Mouse (Mus musculus) liver, embryonic 15.5 days (tissue): ENCODE results near the gene Cacna2d4. TPM values are rescaled to one million over a fixed set of nuclear protein-coding genes. Genes with fewer than 3 reads are reported as not detected.

Source experiments
- ATAC-seq: fragments of 200-750 bp; cut with Nextera tagmentation; 2 replicates; pipeline ENCODE4 v1.8.0; 2017; ENCODE audit warnings: moderate number of reproducible peaks, mild to moderate bottlenecking, moderate library complexity; ENCODE audit not compliant: insufficient read depth
- H3K27ac ChIP-seq: fragments of 300-500 bp; sonication (generic); replicated peaks from 2 replicates; pipeline ENCODE4 v1.5.1; 2015; ENCODE audit warnings: mild to moderate bottlenecking, inconsistent platforms
- H3K27me3 ChIP-seq: fragments of 300-500 bp; sonication (generic); 2 replicates; pipeline ENCODE4 v1.6.1; 2015; ENCODE audit warnings: mild to moderate bottlenecking, inconsistent platforms
- H3K36me3 ChIP-seq: fragments of 300-500 bp; sonication (generic); replicated peaks from 2 replicates; pipeline ENCODE4 v1.6.1; 2015; ENCODE audit warnings: moderate library complexity, mild to moderate bottlenecking, inconsistent platforms
- H3K4me1 ChIP-seq: fragments of 300-500 bp; sonication (generic); replicated peaks from 2 replicates; pipeline ENCODE4 v1.6.1; 2015; ENCODE audit warnings: inconsistent platforms
- H3K4me2 ChIP-seq: fragments of 300-500 bp; sonication (generic); 2 replicates; pipeline ENCODE4 v1.6.1; 2015; ENCODE audit warnings: moderate library complexity, mild to moderate bottlenecking, inconsistent platforms
- H3K4me3 ChIP-seq: fragments of 300-500 bp; sonication (generic); replicated peaks from 2 replicates; pipeline ENCODE4 v1.5.1; 2015; ENCODE audit warnings: mild to moderate bottlenecking, inconsistent platforms
- H3K9ac ChIP-seq: fragments of 300-500 bp; sonication (generic); 2 replicates; pipeline ENCODE4 v1.6.1; 2015; ENCODE audit warnings: moderate library complexity, mild to moderate bottlenecking, inconsistent platforms
- H3K9me3 ChIP-seq: fragments of 300-500 bp; sonication (generic); replicated peaks from 2 replicates; pipeline ENCODE4 v1.6.1; 2016; ENCODE audit warnings: inconsistent platforms
- WGBS: fragments of 180-500 bp; shearing (Covaris S2); methylation state at CpG from one replicate; pipeline ENCODE4 v1.1.7; 2015; ENCODE audit warnings: mixed read lengths; ENCODE audit not compliant: insufficient replicate concordance; 5-methylcytosine and 5-hydroxymethylcytosine counted together
- polyA plus RNA-seq: library from polyadenylated mRNA; unstranded; fragments of >200 nt; fragmentation: Nextera tagmentation; extraction: Ambion mirVana; gene quantifications from 2 replicates; pipeline ENCODE4 v1.2.1, GENCODE M21; 2015

The Cacna2d4 gene
- polyA plus RNA-seq, 1 experiment from 2014 or later = not detected

GRCm38 (mm10) chr6:119240871-119241705 is 4.8 kb downstream of the Cacna2d4 start:
- H3K9me3 ChIP-seq = no peaks in the 10 kb centered on the region
- 46% methylated on average over 21 of the region's 21 CpGs for WGBS
- no peak overlapping the region for H3K9ac ChIP-seq
- ATAC-seq = no peak
- no peaks in the 10 kb centered on the region for H3K4me1 ChIP-seq
- no peaks in the 10 kb centered on the region for H3K27me3 ChIP-seq
- no peaks in the 10 kb centered on the region for H3K36me3 ChIP-seq
- no peak overlapping the region for H3K27ac ChIP-seq
- H3K4me3 ChIP-seq = no peak overlapping the region
- no peak overlapping the region for H3K4me2 ChIP-seq

GRCm38 (mm10) chr6:119246082-119246481 is 9.8 kb downstream of the Cacna2d4 start:
- H3K9me3 ChIP-seq = no peaks in the 10 kb centered on the region
- WGBS = 27% methylated on average over 2 of the region's 2 CpGs
- no peak overlapping the region for H3K27ac ChIP-seq
- H3K27me3 ChIP-seq = no peaks in the 10 kb centered on the region
- no peak overlapping the region for H3K4me3 ChIP-seq
- no peak overlapping the region for H3K4me2 ChIP-seq
- H3K4me1 ChIP-seq = no peaks in the 10 kb centered on the region
- H3K9ac ChIP-seq = no peak overlapping the region
- no peak for ATAC-seq
- H3K36me3 ChIP-seq = no peaks in the 10 kb centered on the region

GRCm38 (mm10) chr6:119248578-119248977 is 12.3 kb downstream of the Cacna2d4 start:
- WGBS = 65% methylated on average over 3 of the region's 3 CpGs
- H3K4me1 ChIP-seq = no peaks in the 10 kb centered on the region
- no peaks in the 10 kb centered on the region for H3K27me3 ChIP-seq
- no peak overlapping the region for H3K4me3 ChIP-seq
- ATAC-seq = no peak
- no peaks in the 10 kb centered on the region for H3K36me3 ChIP-seq
- no peaks in the 10 kb centered on the region for H3K9me3 ChIP-seq
- no peak overlapping the region for H3K9ac ChIP-seq
- H3K27ac ChIP-seq = no peak overlapping the region
- H3K4me2 ChIP-seq = no peak overlapping the region

- WGBS = 70% methylated on average over 10 of the region's 10 CpGs
- no peak overlapping the region for H3K4me2 ChIP-seq
- no peak for ATAC-seq
Measured at GRCm38 (mm10) chr6:119249726-119250125, 13.4 kb downstream of the Cacna2d4 start.

GRCm38 (mm10) chr6:119251704-119252103 is 15.4 kb downstream of the Cacna2d4 start:
- no peaks in the 10 kb centered on the region for H3K9me3 ChIP-seq
- H3K36me3 ChIP-seq = no peaks in the 10 kb centered on the region
- H3K27ac ChIP-seq = no peak overlapping the region
- no peak overlapping the region for H3K4me3 ChIP-seq
- H3K9ac ChIP-seq = no peak overlapping the region
- no peak overlapping the region for H3K4me2 ChIP-seq
- H3K27me3 ChIP-seq = no peaks in the 10 kb centered on the region
- no peaks in the 10 kb centered on the region for H3K4me1 ChIP-seq
- ATAC-seq = no peak
- WGBS = 47% methylated on average over 4 of the region's 4 CpGs

More at GRCm38 (mm10) chr6:119249726-119250125, 13.4 kb downstream of the Cacna2d4 start:
- Histone ChIP-seq H3K4me1 (no peaks in the 10 kb centered on the region), H3K9me3 (no peaks in the 10 kb centered on the region), H3K36me3 (no peaks in the 10 kb centered on the region), H3K4me3 (no peak overlapping the region), H3K27ac (no peak overlapping the region), H3K27me3 (no peaks in the 10 kb centered on the region), H3K9ac (no peak overlapping the region)

- H3K4me3 ChIP-seq = no peak overlapping the region
- H3K9me3 ChIP-seq = no peaks in the 10 kb centered on the region
- no peak overlapping the region for H3K4me2 ChIP-seq
- H3K36me3 ChIP-seq = no peaks in the 10 kb centered on the region
- no peak overlapping the region for H3K9ac ChIP-seq
- no peak overlapping the region for H3K27ac ChIP-seq
- no peaks in the 10 kb centered on the region for H3K4me1 ChIP-seq
- no peaks in the 10 kb centered on the region for H3K27me3 ChIP-seq
- WGBS = 63% methylated on average over 2 of the region's 2 CpGs
- ATAC-seq = no peak
Measured at GRCm38 (mm10) chr6:119276713-119277112, 40.4 kb downstream of the Cacna2d4 start.

GRCm38 (mm10) chr6:119280761-119281160 is 44.4 kb downstream of the Cacna2d4 start:
- 71% methylated on average over 9 of the region's 9 CpGs for WGBS
- no peak overlapping the region for H3K27ac ChIP-seq
- H3K9me3 ChIP-seq = no peaks in the 10 kb centered on the region
- no peaks in the 10 kb centered on the region for H3K4me1 ChIP-seq
- H3K4me2 ChIP-seq = no peak overlapping the region
- H3K9ac ChIP-seq = no peak overlapping the region
- no peaks in the 10 kb centered on the region for H3K27me3 ChIP-seq
- no peak for ATAC-seq
- H3K4me3 ChIP-seq = no peak overlapping the region
- H3K36me3 ChIP-seq = no peaks in the 10 kb centered on the region

GRCm38 (mm10) chr6:119301310-119301709 is 65.0 kb downstream of the Cacna2d4 start:
- H3K4me2 ChIP-seq = no peak overlapping the region
- no peak for ATAC-seq
- H3K36me3 ChIP-seq = no peaks in the 10 kb centered on the region
- no peak overlapping the region for H3K4me3 ChIP-seq
- no peaks in the 10 kb centered on the region for H3K27me3 ChIP-seq
- no peaks in the 10 kb centered on the region for H3K9me3 ChIP-seq
- H3K4me1 ChIP-seq = no peaks in the 10 kb centered on the region
- H3K9ac ChIP-seq = no peak overlapping the region
- WGBS = 61% methylated on average over 3 of the region's 3 CpGs
- no peak overlapping the region for H3K27ac ChIP-seq

GRCm38 (mm10) chr6:119303331-119303730 is 67.0 kb downstream of the Cacna2d4 start:
- Histone ChIP-seq H3K4me1 (no peaks in the 10 kb centered on the region), H3K9me3 (no peaks in the 10 kb centered on the region), H3K4me2 (no peak overlapping the region), H3K27me3 (no peaks in the 10 kb centered on the region), H3K4me3 (no peak overlapping the region), H3K36me3 (no peaks in the 10 kb centered on the region), H3K9ac (no peak overlapping the region), H3K27ac (no peak overlapping the region)
- ATAC-seq = no peak
- WGBS = 63% methylated on average over 6 of the region's 6 CpGs

GRCm38 (mm10) chr6:119307867-119308413 is 71.6 kb downstream of the Cacna2d4 start:
- Histone ChIP-seq H3K4me1 (no peaks in the 10 kb centered on the region), H3K9ac (no peak overlapping the region), H3K9me3 (no peaks in the 10 kb centered on the region), H3K4me2 (no peak overlapping the region), H3K4me3 (no peak overlapping the region), H3K27me3 (no peaks in the 10 kb centered on the region), H3K27ac (no peak overlapping the region), H3K36me3 (no peaks in the 10 kb centered on the region)
- 61% methylated on average over 10 of the region's 10 CpGs for WGBS
- no peak for ATAC-seq

GRCm38 (mm10) chr6:119310176-119310575 is 73.8 kb downstream of the Cacna2d4 start:
- no peaks in the 10 kb centered on the region for H3K27me3 ChIP-seq
- H3K4me1 ChIP-seq = no peaks in the 10 kb centered on the region
- H3K9me3 ChIP-seq = no peaks in the 10 kb centered on the region
- no peak for ATAC-seq
- H3K4me3 ChIP-seq = no peak overlapping the region
- no peak overlapping the region for H3K27ac ChIP-seq
- H3K36me3 ChIP-seq = no peaks in the 10 kb centered on the region
- WGBS = 50% methylated on average over 9 of the region's 9 CpGs
- H3K4me2 ChIP-seq = no peak overlapping the region
- H3K9ac ChIP-seq = no peak overlapping the region
